Mouse (Mus musculus): Measurements from ENCODE around the gene Acaca.

- no peak for TF ChIP-seq POLR2AphosphoS2 (IDR thresholded peaks at IDR 0.05; ENCODE audit: insufficient read length, low read depth)
- no peak for TF ChIP-seq POLR2A (IDR thresholded peaks at IDR 0.05; ENCODE audit: insufficient read length, low read depth)
- no peak for TF ChIP-seq CEBPB (IDR thresholded peaks at IDR 0.05; ENCODE audit: insufficient read depth, poor library complexity, severe bottlenecking)
- no peak for TF ChIP-seq MAX (IDR thresholded peaks at IDR 0.05; ENCODE audit: low read depth)
Observed at GRCm38 (mm10) chr11:84268068-84268467, 138.6 kb downstream of the Acaca start.
